Mouse (Mus musculus) frontal cortex, postnatal 14 days (tissue): ENCODE measurements around the gene Gpatch8.
A peak's percentile ranks its signal among the peaks of the same experiment; 100 is the strongest.

ENCODE experiments used
- DNase-seq, 2 experiments: peaks; one replicate each; pipeline ENCODE4 v3.0.0; 2022; ENCODE audit warnings: low spot score in 2 of 2

The Gpatch8 gene

GRCm38 (mm10) chr11:102556031-102556715 is at the start of gene Gpatch8:
Gpatch8 (minus strand) TSS chr11:102556392.
- DNase-seq, result peak; percentile 93 to 95

DNA sequence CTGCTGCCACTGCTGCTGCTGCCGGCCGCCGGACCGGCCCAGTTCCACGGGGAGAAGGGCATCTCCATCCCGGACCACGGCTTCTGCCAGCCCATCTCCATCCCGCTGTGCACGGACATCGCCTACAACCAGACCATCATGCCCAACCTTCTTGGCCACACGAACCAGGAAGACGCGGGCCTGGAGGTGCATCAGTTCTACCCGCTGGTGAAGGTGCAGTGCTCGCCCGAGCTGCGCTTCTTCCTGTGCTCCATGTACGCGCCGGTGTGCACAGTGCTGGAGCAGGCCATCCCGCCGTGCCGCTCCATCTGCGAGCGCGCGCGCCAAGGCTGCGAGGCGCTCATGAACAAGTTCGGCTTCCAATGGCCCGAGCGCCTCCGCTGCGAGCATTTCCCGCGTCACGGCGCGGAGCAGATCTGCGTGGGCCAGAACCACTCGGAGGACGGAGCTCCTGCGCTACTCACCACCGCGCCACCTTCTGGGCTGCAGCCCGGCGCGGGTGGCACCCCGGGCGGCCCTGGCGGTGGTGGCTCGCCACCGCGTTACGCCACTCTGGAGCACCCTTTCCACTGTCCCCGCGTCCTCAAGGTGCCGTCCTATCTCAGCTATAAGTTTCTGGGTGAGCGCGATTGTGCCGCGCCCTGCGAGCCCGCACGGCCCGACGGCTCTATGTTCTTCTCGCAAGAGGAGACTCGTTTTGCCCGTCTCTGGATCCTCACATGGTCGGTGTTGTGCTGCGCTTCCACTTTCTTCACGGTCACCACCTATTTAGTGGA is 48.8 kb upstream of the Gpatch8 start:
- peak in 1 of 2 experiments; percentile 25 for DNase-seq

DNA sequence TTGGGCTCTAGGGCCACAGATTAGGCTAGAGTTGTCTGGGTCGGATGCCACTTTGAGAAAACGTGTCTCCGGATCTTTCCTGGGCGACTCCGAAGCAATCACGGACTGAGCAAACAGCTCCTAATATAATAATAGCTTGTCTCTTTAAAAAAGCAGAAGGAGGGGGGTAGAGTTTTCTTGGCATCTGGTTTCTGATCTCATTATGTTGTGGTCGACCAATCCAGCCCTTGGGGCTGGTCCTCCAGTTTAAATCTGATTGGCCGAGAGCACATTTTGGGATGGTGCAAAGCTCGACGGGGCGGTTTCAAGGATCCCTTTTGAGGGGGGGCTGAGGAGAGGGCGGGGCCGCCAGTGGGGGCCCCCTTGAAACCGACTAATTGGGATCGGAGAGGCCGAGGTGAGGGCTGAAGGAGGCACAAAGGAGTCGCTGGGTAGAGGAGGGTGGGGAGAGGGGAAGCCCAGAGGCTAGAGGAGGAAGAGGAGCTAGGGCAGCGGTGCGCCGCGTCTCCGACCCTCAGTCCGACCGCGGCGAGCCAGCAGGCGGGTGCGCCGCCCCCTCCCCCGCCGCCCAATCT is 47.9 kb upstream of the Gpatch8 start, which contains the start of gene Fzd2:
Gene Fzd2 (plus strand): TSS at position 387 of the 575 bp plus-strand sequence.
- peak; percentile 57 to 69 for DNase-seq

- no peak for DNase-seq
Observed at GRCm38 (mm10) chr11:102603496-102603850, 47.3 kb upstream of the Gpatch8 start.

DNA sequence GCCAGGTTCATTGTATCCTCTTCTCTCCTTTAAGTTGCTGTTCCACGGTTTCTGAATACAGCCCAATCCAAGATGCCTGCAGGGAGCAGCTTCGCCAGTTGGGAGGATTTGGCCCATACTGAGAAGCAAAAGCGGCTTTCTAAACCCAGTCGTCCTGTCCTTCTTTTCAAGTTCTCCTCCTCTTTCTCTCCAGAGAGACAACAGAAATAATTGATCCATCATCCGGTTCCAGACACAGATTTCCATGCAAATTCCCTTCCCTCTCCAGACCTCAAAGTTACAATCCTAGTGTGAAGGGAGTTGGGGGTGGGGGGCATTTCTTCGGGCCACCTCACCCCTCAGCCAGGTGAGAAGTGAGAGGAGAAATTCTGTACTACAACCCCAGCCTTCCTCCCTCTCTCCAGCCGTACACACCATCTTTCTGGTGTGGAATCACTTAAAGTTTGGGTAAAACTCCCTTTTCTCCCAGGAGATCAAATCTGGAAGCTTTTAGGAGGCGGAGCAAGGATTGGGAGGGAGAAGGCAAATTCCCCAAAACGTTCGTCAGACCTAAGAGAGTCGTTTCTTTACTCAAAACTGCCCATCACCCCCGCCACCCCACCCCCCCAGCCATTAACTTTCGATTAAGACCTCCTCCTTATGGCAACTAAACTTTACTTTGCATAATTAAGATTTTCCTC is 46.8 kb upstream of the Gpatch8 start:
- no peak for DNase-seq

DNA sequence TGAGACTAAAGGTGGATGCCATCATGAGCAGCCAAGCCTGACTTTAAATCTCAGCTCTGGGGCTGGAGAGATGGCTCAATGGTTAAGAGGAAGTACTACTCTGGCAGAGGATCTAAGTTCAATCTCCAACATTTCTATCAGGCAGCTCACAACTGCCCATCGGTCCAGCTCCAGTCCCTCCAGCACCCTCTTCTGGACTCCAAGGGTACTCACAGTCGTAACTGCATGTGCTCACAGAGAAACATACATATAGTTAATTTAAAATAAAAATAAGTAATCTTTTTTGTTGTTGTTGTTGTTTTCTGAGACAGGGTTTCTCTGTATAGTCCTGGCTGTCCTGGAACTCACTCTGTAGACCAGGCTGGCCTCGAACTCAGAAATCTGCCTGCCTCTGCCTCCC is 43.7 kb upstream of the Gpatch8 start:
- DNase-seq, result no peak

GRCm38 (mm10) chr11:102595341-102595820 is 39.2 kb upstream of the Gpatch8 start:
- DNase-seq, result no peak

- DNase-seq, result no peak
Observed at GRCm38 (mm10) chr11:102587554-102587953, 31.4 kb upstream of the Gpatch8 start.

- DNase-seq, result no peak
Observed at GRCm38 (mm10) chr11:102586445-102587130, 30.4 kb upstream of the Gpatch8 start.

DNA sequence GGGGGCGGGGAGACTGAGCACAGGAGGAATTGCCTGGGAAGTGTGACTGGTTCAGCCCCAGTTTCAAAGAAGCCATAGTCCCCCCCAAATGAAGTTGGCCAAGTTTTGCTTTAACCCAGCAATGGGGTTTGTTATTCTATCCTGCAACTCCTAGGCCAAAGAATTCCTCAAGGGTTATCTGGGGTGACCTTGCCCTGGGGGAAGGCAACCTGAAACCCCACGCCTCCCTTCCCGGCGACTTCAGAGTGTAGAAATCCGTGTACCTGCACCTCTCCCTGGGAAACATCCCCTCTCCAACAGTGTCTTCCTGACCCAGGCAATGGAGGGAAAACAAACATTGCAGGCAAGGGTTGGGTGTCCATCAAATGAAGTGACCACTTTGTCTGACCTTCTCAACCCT is 26.5 kb upstream of the Gpatch8 start:
- DNase-seq, result no peak

DNA sequence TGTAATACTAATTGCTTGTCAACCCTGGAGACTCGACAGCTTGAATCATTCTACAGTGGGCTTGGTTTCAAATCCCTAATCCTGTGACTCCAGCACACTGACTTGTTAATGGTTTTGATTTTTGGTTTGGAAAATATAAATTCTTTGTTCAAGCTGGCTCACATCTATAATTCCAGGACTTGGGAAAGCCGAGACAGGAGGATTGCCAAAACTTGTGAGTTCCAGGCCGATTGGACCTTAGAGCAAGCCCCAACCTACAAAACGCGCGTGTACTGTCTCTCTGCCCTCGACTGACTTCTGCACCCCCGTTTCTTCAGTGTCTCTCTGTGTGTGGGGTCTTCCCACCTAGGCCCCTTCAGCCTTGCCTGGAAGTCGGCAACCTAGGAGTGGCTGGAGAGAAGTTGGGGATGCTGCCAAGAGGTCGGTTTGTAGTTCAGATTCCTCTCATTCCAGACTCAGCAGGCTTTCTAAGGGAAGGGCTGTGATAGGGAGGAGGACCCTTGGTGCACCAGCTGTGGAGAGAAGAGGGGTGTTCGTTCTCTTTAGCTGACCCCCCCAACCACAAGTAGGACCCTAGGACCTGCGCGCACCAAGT is 25.9 kb upstream of the Gpatch8 start:
- no peak for DNase-seq

DNA sequence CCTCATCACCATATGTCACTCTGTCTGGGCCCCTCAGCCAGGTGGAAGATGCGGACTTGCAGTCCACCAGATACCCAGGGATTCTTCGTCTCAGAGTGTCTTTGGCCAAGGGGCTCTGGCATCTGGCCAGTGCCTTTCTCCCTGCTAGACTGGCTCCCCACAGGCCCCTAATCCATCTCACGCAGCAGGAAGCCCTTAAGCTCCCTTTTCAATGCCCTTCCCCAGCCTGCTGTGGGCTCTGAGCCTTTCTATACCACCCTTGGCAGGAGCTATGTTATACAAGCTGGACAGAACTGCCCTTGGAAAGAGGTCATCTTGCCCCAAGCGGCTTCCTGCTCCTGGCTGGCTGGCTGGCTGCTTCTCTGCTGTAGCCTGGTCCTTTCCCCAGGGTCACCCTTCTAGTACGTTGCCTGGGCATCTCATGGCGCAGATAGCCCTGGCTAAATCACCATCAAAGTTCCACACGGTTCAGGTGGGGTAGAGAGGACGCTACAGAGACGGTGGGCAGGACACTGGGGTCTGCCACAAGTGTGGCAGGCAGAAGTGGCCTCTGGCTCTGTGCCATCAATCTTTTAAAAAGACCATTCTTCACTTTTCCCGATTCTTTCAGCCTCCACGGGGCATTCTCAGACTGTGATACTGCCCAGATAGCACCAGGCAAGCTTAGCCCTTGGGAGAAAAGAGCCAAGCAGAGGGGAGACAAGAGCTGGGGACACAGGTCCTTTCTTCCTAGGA is 25.3 kb upstream of the Gpatch8 start:
- DNase-seq, result no peak

DNA sequence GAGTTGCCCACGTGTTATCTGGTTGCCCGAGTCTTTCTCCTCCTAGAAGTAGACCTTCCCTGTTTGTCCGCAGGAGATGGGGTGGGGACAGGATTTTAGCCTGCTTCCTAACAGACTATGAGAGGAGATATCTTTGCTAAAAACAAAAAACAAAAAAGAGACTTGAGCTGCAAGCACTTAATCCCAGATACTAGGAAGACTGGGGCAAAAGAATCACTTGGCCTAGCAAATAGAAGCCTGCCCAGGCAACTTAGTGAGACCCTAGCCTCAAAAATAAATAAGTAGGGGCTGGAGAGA is 23.8 kb upstream of the Gpatch8 start:
- no peak for DNase-seq

GRCm38 (mm10) chr11:102579165-102580033 is 23.2 kb upstream of the Gpatch8 start, which contains the start of gene Gm11627:
Gm11627 (minus strand) TSS chr11:102579461.
- peak; percentile 20 to 40 for DNase-seq

- peak in 1 of 2 experiments; percentile 50 for DNase-seq
Observed at GRCm38 (mm10) chr11:102578341-102579118, 22.3 kb upstream of the Gpatch8 start.

GRCm38 (mm10) chr11:102576050-102576754 is 20.0 kb upstream of the Gpatch8 start:
- DNase-seq, result no peak

- no peak for DNase-seq
Observed at GRCm38 (mm10) chr11:102575034-102575433, 18.8 kb upstream of the Gpatch8 start.
